Mouse (Mus musculus) skeletal muscle tissue, adult 2 months (tissue): ENCODE data around the gene Nxn.

Source experiments
- DNase-seq: peaks from one replicate; pipeline ENCODE4 v3.0.0-alpha.2; 2012; ENCODE audit warnings: low read depth, low spot score

The Nxn gene

DNA sequence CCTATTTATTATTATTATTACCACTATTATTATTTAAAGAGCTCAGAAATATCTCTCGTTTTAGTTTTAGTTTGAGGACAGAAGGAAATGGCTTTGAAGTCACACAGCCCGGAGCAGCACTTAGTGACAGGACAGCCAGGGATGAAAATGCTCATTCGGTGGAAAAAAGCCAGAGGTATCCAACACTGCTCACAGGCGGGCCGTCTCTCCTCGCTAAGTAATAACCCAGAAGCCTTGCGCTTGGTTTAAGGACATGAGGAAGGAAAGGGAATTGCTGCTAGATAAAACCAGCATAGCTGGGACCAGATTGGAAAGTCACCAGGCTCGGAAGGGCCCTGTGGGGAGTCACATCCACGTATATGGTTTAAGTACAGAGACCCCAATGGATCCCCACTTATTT, 35.3 kb downstream of the Nxn start:
- peak; percentile 32 for DNase-seq

DNA sequence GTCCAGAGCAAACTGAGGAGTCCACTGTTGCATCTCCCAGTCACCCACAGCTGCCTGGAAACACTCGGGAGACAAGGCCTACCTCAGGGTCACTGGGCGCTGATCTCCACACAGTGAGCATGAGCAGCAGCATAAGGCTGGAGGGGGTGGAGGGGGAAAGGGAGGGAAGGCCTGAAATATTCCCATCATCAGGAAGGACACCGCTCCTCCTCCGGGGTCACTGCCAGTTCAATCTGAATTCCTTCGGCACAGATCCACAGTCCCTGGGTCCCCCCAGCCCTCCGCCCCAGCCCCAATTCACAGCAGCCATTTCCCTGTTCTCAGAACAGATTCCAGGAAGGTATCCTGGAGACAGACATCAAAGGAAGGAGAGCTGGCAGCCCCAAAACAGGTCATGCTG, 35.8 kb downstream of the Nxn start:
- no peak for DNase-seq

DNA sequence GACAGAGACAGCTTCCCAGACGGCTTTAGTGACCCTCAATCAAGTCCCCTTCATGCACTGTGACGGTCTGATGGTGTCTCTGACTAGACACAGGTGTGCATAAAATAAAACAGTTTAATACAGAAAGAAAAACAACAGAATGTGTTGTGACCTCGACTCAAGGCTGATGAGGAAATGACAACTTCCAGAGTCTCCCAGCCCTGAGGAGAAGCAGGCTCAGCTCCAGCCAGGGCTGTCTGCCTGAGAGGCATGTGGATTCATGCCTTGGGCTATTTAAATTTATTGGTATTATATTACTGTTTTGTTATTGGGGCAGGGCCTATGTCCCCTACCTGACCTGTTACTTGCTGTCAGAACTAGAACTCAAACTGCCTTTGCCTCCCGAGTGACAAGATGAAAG, 37.5 kb downstream of the Nxn start:
- DNase-seq, result no peak

DNA sequence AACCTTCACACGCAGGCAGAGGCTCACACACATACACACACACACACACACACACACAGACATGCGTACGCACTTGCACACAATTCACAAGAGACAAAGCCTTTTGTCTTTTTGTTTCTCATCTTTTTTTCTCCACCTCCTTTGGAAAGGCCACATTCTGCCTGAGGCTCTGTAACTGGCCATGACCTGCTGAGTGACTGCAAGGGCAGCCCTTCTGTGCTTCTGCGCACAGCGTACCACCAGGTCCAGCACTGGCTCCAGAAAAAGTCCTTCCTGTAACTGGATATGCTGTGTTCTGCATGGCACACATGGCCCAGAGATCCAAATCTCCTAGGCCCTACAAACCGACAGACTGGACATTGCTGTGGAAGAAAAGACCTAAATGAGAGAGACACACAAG, 38.7 kb downstream of the Nxn start:
- peak; percentile 34 for DNase-seq

DNA sequence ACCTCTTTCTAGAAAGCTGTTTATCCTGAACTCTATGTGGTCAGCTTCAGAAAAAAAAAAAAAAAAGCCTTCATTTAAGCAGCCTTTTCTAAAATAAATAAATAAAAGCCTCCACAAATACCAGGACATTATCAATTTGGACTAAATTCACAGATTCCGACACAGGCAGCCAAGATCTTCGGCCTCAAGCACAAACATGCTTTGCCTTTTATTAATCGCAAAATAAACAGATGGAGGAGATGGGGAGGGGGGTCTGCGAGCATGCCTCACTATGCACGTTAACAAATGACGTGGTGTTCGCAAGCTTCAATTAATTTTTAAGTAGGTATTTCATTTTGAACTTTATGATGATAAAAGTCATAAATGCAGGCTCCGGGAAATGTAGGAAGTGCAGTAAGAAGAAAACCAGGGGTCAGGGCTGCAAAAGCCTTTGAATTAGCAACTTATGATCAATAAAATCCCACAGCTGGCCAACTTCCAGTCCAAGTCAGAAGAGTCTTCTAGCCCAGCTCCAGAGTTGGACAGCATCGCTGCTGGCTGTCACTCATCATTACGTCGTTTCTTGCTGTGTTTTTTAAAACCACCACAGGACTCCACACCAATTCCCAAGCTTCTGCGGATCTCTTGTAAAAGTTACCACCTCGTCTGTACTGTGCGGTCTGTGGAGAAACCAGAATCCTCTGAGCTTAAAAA, 40.2 kb downstream of the Nxn start:
- DNase-seq, result no peak

DNA sequence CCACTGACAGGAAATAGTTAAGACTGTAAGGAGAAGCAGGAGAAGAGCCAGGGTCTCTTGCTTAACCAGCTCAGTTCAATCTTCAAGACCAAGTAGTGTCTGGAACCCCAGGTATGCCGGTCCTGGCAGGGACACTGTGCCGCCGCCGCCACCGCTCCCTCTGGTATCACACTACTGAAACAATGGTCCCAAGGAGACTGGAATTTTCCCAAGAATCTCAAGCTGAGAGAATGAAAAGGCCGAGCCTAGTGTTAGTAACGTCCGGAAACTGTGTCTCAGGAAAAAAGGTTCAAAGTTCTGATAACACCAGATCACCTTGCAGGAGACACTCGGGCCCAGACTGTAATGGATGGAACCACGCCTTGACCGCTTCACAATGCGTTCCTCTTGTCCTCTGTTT, 41.5 kb downstream of the Nxn start:
- no peak for DNase-seq

DNA sequence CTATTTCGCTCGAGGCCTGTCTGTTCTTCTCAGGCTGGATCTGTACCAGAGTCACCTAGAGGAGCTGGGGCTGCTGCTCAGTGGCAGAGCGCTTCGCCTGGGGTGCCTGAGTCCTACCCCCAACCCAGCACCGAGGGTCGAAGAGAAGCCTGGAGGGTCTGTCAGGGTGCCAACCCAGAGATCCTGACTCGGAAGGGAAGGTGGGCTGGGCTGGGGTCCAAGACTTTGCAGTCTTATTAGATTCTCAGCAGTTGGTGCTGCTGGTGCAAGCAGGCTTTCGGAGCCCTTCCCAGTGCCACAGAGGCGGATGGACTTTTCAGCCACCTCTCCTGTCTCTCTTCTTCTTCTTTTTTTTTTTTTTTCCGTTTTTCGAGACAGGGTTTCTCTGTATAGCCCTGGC, 42.8 kb downstream of the Nxn start:
- DNase-seq, result no peak

DNA sequence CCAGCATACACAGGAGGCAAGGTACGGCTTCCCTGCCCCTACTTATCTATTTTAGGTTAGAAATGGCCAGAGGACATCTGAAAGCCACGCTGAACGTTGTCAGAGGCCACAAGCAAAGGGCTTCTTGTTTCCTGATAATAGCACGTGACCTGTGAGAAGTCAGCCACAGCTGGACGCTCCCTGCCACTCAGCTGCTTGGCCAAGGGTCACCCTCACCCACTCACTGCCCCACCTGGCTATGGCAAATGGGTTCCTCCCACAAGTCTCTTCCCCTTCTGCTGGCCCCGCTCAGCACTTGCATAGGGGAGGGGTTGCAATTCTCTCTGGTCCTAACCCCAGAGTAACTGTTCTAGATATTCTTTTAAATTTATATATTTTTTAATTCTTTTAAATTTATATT, 43.5 kb downstream of the Nxn start:
- no peak for DNase-seq

DNA sequence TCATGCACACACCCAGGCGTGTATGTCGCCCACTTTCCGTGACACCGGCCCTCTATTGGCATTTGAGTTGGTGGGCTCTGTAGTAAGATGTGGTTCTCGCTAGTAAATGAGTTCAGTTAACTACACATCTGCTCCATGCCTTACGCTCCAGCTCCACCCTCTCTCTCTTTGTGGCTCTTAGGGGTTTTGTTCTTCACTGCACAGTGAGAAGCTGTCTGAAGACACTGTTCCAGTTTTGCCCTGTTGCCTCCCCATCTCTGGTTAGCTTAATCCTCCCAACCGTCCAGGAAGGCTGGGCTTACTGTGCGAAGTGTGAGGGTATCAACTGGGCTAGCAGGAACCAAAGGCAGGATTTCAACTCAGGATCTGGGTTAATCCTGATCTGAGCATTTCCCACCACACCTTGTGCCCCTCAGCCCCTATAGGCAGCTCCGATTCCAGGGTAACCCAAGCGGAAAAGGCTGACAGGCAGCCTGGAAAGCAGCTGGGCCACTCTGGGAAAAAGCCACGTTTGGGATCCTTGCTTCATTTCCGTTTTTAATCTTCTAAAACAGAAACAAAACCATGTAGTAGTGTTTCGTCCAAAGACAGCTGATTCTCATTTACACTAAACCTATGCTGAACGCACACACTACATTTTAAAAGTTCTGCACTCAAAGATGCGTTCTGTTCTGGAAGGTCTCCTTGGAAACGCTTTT, 45.9 kb downstream of the Nxn start:
- DNase-seq, result no peak

DNA sequence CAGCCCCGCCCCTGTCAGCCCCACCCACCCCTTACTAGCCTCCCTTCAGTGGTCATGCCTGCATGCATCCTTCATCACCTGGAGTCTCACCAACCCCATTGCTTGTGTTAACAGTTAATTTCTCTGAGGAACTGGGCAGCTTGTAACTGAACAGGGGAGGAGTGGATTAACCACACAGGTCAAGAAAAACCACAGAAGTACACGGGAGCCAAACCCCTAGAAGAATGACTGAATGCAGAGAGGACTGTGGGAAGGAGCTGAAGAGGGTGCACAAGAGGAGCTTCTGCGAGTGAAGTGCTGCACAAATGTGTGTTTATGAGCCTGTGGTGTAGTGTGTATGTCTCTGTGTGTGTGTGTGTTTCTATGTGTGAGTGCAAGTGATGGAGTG, 47.3 kb downstream of the Nxn start:
- DNase-seq, result no peak

DNA sequence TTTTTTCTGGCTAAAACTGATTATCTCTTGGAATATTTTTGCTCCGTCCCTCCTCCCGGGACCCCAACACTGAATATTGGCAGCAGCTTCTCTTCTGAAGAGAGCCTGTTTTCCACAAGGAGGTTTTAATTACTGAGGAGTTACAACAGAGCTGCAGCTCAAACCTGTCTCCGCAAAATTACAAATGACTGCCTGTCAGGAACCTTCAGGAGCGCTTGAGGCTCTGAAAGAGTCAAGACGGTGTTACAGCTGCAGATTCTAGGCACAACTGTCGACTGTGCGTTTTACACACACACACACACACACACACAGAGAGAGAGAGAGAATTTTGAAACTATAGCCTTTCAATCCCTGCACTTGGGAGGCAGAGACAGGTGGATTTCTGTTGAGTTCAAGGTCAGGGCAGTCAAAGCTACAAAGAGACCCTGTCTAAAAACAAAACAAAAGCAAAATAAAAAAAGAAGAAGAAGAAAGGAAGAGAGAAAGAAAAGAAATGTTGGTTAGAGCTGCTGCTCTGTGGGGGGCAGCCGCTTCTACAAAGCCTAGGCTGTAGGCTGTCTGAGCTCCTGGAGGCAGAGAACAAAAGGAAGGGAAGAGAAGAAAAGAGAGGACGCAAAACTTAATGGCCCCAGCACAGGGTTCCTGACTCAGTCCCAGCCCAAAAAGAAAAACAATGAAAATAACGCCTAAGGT, 47.9 kb downstream of the Nxn start:
- no peak for DNase-seq

DNA sequence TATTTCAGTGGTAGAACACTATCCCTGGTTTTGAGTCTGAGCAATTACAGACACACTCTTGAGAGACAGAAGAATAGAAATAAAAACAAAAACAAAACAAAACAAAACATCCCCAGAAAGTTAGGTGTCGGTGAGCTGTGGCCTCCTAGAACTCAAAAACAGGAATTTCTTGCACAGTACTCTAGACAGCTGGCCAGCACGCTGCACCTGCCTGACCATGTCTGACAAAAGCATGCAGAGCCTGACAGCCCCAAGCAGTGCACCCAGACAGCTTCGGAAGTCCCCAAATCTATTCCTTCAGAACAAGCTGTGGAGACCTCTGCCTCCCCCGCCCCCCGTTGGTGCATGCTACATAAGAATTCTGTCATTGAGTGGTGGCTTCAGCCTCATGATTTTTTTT, 49.1 kb downstream of the Nxn start:
- no peak for DNase-seq

DNA sequence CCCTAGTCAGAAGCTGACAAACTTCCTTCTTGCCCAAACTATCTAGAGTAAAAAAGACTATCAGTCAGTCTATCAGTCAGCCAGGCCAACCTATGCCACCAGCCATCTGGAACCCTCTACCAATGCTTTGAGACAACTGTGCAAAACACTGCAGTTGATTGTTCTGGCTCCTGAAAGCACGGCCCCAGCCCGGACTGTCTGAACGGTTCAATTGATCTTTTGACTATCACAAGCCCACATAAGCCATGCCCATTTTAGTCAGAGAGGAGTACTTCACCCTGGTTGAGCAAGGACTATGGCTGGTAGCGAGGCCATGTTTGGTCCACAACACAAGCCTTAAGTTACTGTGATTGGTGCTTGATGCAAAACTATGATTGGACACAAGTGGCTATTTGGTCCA, 51.4 kb downstream of the Nxn start:
- DNase-seq, result no peak

DNA sequence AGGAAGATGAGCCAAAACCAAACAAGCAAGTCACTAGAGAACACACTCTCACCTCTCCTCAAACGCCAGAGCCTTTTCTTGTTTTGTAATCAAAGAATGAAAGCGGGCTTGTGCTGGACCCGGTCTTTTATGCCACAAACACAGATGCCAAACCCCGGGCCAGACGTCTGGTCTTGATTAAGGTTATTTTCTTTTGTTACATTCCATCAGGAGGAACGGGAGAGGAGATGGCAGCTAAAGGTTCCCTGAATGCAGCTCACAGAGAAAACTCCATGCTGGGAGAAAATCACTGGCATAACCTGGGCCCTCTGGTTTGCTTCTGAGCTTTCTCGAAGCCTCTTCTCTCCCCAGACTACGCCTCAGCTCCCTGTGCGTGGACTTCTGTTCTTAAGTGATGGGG, 55.9 kb downstream of the Nxn start:
- DNase-seq, result no peak

DNA sequence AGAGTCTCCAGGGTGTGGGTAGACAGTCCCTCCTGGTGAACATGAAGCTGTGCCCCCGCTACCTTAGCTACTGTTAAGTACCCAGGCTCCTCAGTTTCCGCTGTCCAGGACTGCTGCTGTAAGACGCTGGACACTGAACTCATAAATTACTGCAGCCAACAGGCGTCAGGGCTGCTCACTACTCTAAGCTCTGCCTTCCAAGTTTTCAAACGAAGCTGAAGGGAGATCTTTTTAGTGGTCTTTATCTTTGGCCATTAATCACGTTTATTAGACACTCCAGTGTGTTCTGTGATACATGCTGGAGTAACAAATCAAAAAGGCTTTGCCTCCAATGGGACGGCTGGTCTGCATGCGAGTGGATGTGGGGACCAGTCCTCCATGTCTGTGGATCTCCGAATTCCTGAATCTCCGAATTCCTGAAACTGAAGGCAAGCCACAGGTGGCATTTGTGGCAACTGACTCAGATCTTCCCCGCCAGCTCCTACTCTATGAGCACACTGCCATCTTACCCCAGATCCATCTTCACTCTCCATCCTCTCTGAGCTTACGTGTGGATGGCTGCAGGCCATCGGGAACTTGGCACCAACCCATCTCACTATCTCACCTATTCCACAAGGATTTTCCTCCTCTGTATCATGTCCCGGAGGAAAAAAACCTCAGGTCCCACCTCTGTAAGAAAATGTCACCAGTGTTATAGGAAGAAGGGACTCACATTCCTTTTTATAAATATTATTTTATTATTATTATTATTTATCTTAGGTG, 56.9 kb downstream of the Nxn start:
- no peak for DNase-seq

DNA sequence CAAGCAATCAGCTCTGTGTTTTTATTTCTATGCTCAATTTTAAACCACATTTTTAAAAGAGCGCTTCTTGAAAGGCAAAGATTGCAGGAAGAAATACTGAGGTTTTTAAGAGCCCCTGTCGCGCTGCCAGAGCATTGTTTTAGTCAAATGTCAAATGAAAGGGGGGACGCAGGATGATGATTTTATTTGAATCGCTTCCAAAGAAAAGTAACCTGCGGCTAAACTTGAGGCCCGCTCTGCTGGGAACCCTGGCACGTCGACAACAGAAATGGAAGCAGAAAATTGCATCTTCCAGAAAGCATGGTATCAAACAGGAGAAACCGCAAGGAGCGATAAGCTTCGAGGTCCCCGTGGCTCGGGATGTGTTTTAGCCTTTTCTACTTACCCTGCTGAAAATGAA, 57.8 kb downstream of the Nxn start:
- DNase-seq, result no peak

DNA sequence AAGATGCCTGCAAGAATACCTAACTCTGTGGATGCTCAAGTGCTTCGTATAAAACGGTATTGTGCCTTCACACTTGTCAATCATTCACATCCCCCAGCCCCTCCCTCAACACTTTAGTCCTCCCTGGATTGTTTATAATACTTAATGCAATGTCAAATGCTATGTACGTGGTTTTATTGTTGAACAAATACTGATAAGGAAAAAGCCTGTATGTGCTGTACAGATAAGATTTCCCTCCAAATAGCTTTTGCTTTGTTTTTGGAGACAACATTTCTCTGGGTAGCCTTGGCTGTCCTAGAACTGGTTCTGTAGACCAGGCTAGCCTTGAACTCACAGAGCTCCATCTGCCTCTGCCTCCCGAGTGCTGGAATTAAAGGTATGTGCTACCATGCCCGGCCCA, 59.1 kb downstream of the Nxn start:
- no peak for DNase-seq

DNA sequence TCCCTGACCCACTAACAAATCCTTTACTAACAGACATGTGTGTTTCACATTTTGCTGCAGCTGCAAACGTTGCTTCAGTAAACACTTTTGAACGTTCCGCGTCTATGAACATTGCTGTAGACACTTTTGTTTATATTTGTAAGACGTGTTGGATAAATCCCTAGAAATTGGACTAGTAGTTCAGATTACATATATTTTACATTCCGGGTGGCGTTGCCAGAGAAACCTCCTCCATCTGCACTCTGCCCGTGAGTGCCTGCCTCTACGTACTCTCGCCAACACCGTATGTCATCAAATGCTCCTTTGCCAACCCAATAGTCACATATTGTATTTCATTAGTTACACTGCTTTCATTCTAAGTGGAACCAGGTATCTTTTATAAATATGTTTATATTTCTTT, 59.8 kb downstream of the Nxn start:
- DNase-seq, result no peak

DNA sequence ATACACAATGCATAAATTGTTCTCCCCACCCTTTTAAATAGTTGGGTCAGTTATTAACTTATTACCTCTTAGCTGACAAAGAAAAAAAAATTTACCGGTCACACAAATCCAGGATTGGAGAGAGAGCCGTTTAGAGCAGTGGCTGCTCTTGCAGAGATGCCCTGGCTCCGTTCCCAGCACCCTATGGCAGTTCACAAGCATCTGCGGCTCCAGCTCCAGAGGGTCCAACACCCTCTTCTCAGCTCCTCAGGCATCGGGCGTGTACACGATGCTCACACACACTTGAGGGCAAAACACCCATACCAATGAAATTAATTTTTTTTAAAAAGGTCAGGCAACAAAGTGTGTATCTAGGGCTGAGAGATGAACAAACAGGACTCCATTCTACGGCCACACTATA, 60.3 kb downstream of the Nxn start:
- DNase-seq, result no peak

DNA sequence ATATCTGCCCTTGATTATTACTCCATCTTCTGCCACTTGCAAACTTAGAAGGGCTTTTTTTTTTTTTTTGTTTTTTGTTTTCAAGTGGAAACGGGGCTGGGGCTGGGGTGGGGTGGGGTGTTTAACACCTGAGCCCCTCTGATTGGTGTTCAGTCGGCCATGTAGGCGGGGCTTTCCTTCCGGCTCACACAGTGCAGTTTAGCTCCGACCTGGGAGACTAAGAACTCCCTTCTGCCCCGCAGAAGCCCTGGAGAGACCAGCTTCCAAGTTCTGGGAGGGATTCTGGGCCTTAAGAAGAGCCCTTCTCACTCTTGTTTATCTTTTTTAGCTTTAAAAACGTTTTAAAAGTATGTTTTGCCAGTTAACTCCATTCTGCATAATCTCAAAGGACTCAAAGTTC, 61.2 kb downstream of the Nxn start:
- no peak for DNase-seq

DNA sequence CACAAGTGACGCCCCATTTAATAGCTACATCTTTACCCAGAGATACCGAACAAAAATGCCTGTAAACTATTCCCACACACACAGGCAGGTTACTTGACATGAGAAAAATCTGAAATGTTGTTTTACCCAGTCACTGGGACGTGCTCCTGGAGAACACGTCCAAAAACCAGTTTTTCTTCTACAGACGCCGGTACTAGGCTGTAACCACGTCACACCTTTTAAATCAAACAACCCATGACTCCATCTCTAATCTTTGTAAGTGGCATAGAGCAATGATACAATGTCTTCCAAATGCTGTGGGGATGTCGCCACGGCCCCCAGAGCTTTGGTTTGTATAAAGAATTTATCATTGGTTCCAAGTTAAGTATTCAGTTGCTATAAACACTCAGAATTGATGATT, 61.7 kb downstream of the Nxn start:
- DNase-seq, result no peak

DNA sequence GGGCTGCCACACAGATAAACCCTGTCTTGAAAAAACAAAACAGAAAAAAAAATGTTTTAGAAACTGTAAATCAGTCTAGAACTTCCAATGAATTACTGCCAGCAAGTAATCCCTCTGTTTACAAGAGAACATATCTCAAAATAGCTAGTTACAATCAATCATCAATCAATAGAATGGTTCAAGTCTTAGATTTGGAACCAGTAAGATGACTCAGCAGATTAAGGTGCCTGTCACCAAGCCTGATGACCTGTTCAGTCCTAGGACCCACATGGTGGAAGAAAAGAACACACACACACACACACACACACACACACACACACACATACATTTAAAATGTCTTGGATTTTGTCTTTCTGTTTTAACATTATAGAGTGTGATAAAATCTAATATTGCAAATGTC, 62.7 kb downstream of the Nxn start:
- DNase-seq, result no peak
